Mouse (Mus musculus): ENCODE data around the gene Eef1akmt4. TPM values are rescaled to one million over a fixed set of nuclear protein-coding genes. Genes with fewer than 3 reads are reported as not detected.

Eef1akmt4 gene
- 29.2 and 31.3 TPM in 2 replicates for polyA plus RNA-seq (2015; fragmentation: Nextera tagmentation; extraction: Ambion mirVana)

GRCm38 (mm10) chr16:20611357-20612227, at the start of gene Eef1akmt4, which contains the start of the genes Gm49333 and Alg3:
Eef1akmt4 (plus strand) TSS chr16:20611593.
Gm49333 (plus strand) TSS chr16:20611610.
Alg3 (minus strand) TSS chr16:20611735.
- Histone ChIP-seq H3K36me3 (peaks cover 14% of the 10 kb centered on the region; the same call in 1 of the 2 replicates), H3K9me3 (replicated peaks) (no peaks in the 10 kb centered on the region), H3K4me2 (replicated peaks) (peak within 1 kb of the TSS; percentile 81), H3K9ac (peak within 1 kb of the TSS; percentile 80), H3K4me1 (peaks cover 19% of the 10 kb centered on the region), H3K27ac (replicated peaks) (peak within 1 kb of the TSS; percentile 79), H3K27me3 (no peaks in the 10 kb centered on the region), H3K4me3 (replicated peaks) (peak within 1 kb of the TSS; percentile 87)
- ATAC-seq (ENCODE audit: insufficient number of reproducible peaks, low FRiP score, low TSS enrichment, low read depth): peak; percentile 93
- WGBS: 1% methylated on average over 41 of the region's 41 CpGs

- Histone ChIP-seq H3K27ac (replicated peaks) (no peak overlapping the region), H3K4me1 (no peaks in the 10 kb centered on the region), H3K36me3 (peaks cover 28% of the 10 kb centered on the region), H3K4me2 (replicated peaks) (no peak overlapping the region), H3K9ac (no peak overlapping the region), H3K9me3 (replicated peaks) (no peaks in the 10 kb centered on the region), H3K27me3 (no peaks in the 10 kb centered on the region), H3K4me3 (replicated peaks) (no peak overlapping the region)
- WGBS: 68% methylated on average over 1 of the region's 1 CpGs
- no peak for ATAC-seq (ENCODE audit: insufficient number of reproducible peaks, low FRiP score, low TSS enrichment, low read depth)
Observed at GRCm38 (mm10) chr16:20565075-20565474, 46.3 kb upstream of the Eef1akmt4 start.

GRCm38 (mm10) chr16:20589366-20589938, 21.9 kb upstream of the Eef1akmt4 start, which contains the start of gene Vwa5b2:
Vwa5b2 (plus strand) TSS chr16:20589471.
- Histone ChIP-seq H3K27me3 (peaks cover 59% of the 10 kb centered on the region), H3K4me2 (replicated peaks) (peak within 1 kb of the TSS; percentile 95), H3K36me3 (no peaks in the 10 kb centered on the region), H3K9me3 (replicated peaks) (no peaks in the 10 kb centered on the region), H3K9ac (peak within 1 kb of the TSS; percentile 28; the same call in 1 of the 2 replicates), H3K4me3 (replicated peaks) (peak within 1 kb of the TSS; percentile 57), H3K4me1 (peaks cover 23% of the 10 kb centered on the region), H3K27ac (replicated peaks) (no peak within 1 kb of the TSS)
- under 1% methylated on average over 24 of the region's 24 CpGs for WGBS
- ATAC-seq (ENCODE audit: insufficient number of reproducible peaks, low FRiP score, low TSS enrichment, low read depth): no peak; the same call in 1 of the 2 replicates

GRCm38 (mm10) chr16:20589939-20590679, 21.3 kb upstream of the Eef1akmt4 start:
- Histone ChIP-seq H3K9me3 (replicated peaks) (no peaks in the 10 kb centered on the region), H3K4me3 (replicated peaks) (peak overlapping the region; percentile 57), H3K27me3 (peaks cover 63% of the 10 kb centered on the region), H3K36me3 (no peaks in the 10 kb centered on the region), H3K4me2 (replicated peaks) (peak overlapping the region; percentile 95), H3K27ac (replicated peaks) (no peak overlapping the region), H3K4me1 (peaks cover 23% of the 10 kb centered on the region), H3K9ac (peak overlapping the region; percentile 28; the same call in 1 of the 2 replicates)
- WGBS: under 1% methylated on average over 39 of the region's 39 CpGs
- ATAC-seq (ENCODE audit: insufficient number of reproducible peaks, low FRiP score, low TSS enrichment, low read depth): peak; percentile 75; the same call in 1 of the 2 replicates

- no peak overlapping the region for H3K9ac ChIP-seq
- H3K4me3 ChIP-seq (replicated peaks): peak overlapping the region; percentile 57
- H3K36me3 ChIP-seq: no peaks in the 10 kb centered on the region
- no peak overlapping the region for H3K27ac ChIP-seq (replicated peaks)
- 7% methylated on average over 17 of the region's 17 CpGs for WGBS
- H3K4me1 ChIP-seq: peaks cover 23% of the 10 kb centered on the region
- ATAC-seq (ENCODE audit: insufficient number of reproducible peaks, low FRiP score, low TSS enrichment, low read depth): no peak
- H3K4me2 ChIP-seq (replicated peaks): peak overlapping the region; percentile 95
- peaks cover 65% of the 10 kb centered on the region for H3K27me3 ChIP-seq
- no peaks in the 10 kb centered on the region for H3K9me3 ChIP-seq (replicated peaks)
Observed at GRCm38 (mm10) chr16:20590680-20591038, 20.7 kb upstream of the Eef1akmt4 start.

- H3K4me2 ChIP-seq (replicated peaks): peak overlapping the region; percentile 95
- peak overlapping the region; percentile 57 for H3K4me3 ChIP-seq (replicated peaks)
- peaks cover 23% of the 10 kb centered on the region for H3K4me1 ChIP-seq
- no peak for ATAC-seq (ENCODE audit: insufficient number of reproducible peaks, low FRiP score, low TSS enrichment, low read depth)
- no peak overlapping the region for H3K27ac ChIP-seq (replicated peaks)
- 3% methylated on average over 48 of the region's 48 CpGs for WGBS
- peaks cover 65% of the 10 kb centered on the region for H3K27me3 ChIP-seq
- H3K9me3 ChIP-seq (replicated peaks): no peaks in the 10 kb centered on the region
- no peak overlapping the region for H3K9ac ChIP-seq
- no peaks in the 10 kb centered on the region for H3K36me3 ChIP-seq
Observed at GRCm38 (mm10) chr16:20591076-20591705, 20.2 kb upstream of the Eef1akmt4 start.

- 83% methylated on average over 7 of the region's 7 CpGs for WGBS
- Histone ChIP-seq H3K27me3 (peaks cover 49% of the 10 kb centered on the region), H3K4me2 (replicated peaks) (no peak overlapping the region)
Observed at GRCm38 (mm10) chr16:20595060-20595673, 16.2 kb upstream of the Eef1akmt4 start.

GRCm38 (mm10) chr16:20595737-20596136, 15.7 kb upstream of the Eef1akmt4 start:
- Histone ChIP-seq H3K9ac (no peak overlapping the region), H3K4me1 (peaks cover 8% of the 10 kb centered on the region), H3K4me2 (replicated peaks) (no peak overlapping the region), H3K27me3 (peaks cover 43% of the 10 kb centered on the region), H3K4me3 (replicated peaks) (no peak overlapping the region), H3K9me3 (replicated peaks) (no peaks in the 10 kb centered on the region), H3K36me3 (no peaks in the 10 kb centered on the region), H3K27ac (replicated peaks) (no peak overlapping the region)
- 83% methylated on average over 4 of the region's 4 CpGs for WGBS
- no peak for ATAC-seq (ENCODE audit: insufficient number of reproducible peaks, low FRiP score, low TSS enrichment, low read depth)

More at GRCm38 (mm10) chr16:20595060-20595673, 16.2 kb upstream of the Eef1akmt4 start:
- peaks cover 13% of the 10 kb centered on the region for H3K4me1 ChIP-seq
- H3K9ac ChIP-seq: no peak overlapping the region
- H3K9me3 ChIP-seq (replicated peaks): no peaks in the 10 kb centered on the region
- no peak for ATAC-seq (ENCODE audit: insufficient number of reproducible peaks, low FRiP score, low TSS enrichment, low read depth)
- no peak overlapping the region for H3K4me3 ChIP-seq (replicated peaks)
- H3K36me3 ChIP-seq: no peaks in the 10 kb centered on the region
- no peak overlapping the region for H3K27ac ChIP-seq (replicated peaks)

- H3K36me3 ChIP-seq: no peaks in the 10 kb centered on the region
- H3K4me1 ChIP-seq: no peaks in the 10 kb centered on the region
- ATAC-seq (ENCODE audit: insufficient number of reproducible peaks, low FRiP score, low TSS enrichment, low read depth): no peak
- no peak overlapping the region for H3K4me2 ChIP-seq (replicated peaks)
- no peaks in the 10 kb centered on the region for H3K9me3 ChIP-seq (replicated peaks)
- no peak overlapping the region for H3K4me3 ChIP-seq (replicated peaks)
- no peak overlapping the region for H3K27ac ChIP-seq (replicated peaks)
- no peak overlapping the region for H3K9ac ChIP-seq
- H3K27me3 ChIP-seq: peaks cover 32% of the 10 kb centered on the region
- 50% methylated on average over 7 of the region's 7 CpGs for WGBS
Observed at GRCm38 (mm10) chr16:20596687-20597441, 14.5 kb upstream of the Eef1akmt4 start.

GRCm38 (mm10) chr16:20600511-20600910, 10.9 kb upstream of the Eef1akmt4 start:
- Histone ChIP-seq H3K27me3 (no peaks in the 10 kb centered on the region), H3K9me3 (replicated peaks) (no peaks in the 10 kb centered on the region), H3K27ac (replicated peaks) (no peak overlapping the region), H3K9ac (no peak overlapping the region), H3K4me3 (replicated peaks) (no peak overlapping the region), H3K4me1 (0 out of 2 replicates have a peak, but pooled peaks cover 4% of the 10 kb centered on the region), H3K4me2 (replicated peaks) (no peak overlapping the region), H3K36me3 (peaks cover 15% of the 10 kb centered on the region; the same call in 1 of the 2 replicates)
- no peak for ATAC-seq (ENCODE audit: insufficient number of reproducible peaks, low FRiP score, low TSS enrichment, low read depth)
- WGBS: 66% methylated on average over 5 of the region's 5 CpGs

Data from embryonic facial prominence, embryonic 15.5 days (tissue).